ENCODE assay signal across 8 mouse cellular contexts in genomic region chr2:37422306-37423304, GRCm38 (mm10). TPM values are rescaled to one million over a fixed set of nuclear protein-coding genes. Genes with fewer than 3 reads are reported as not detected.
A peak's percentile ranks its signal among the peaks of the same experiment; 100 is the strongest.
DNase-seq lines count a peak whose midpoint lies in the region; ATAC-seq and TF ChIP-seq lines count a peak whose summit lies in the region.

TSS of gene Rc3h2 (minus strand) at chr2:37422903.

- H3K4me3 ChIP-seq in bone marrow, adult 2 months (replicated peaks; ENCODE audit: control insufficient read depth, low read depth, low read length) = peak within 1 kb of the TSS; percentile 61
- H3K4me3 ChIP-seq in embryonic facial prominence, embryonic 15.5 days (replicated peaks) = peak within 1 kb of the TSS; percentile 72
- H3K4me3 ChIP-seq in limb, embryonic 14.5 days (replicated peaks; ENCODE audit: low read length) = peak within 1 kb of the TSS; percentile 97
- peak within 1 kb of the TSS; percentile 98 for H3K4me3 ChIP-seq in midbrain, postnatal 0 days (ENCODE audit: low read depth, low read length)

- H3K9ac ChIP-seq in embryonic facial prominence, embryonic 15.5 days = peak within 1 kb of the TSS; percentile 90
- H3K9ac ChIP-seq in limb, embryonic 14.5 days (ENCODE audit: low read depth, low read length, severe bottlenecking) = peak within 1 kb of the TSS; percentile 99
- H3K9ac ChIP-seq in midbrain, postnatal 0 days (replicated peaks; ENCODE audit: low read length, poor library complexity, severe bottlenecking) = peak within 1 kb of the TSS; percentile 98

- H3K27me3 ChIP-seq in embryonic facial prominence, embryonic 15.5 days = no peaks in the 10 kb centered on the region
- H3K27me3 ChIP-seq in limb, embryonic 14.5 days (ENCODE audit: control insufficient read depth, insufficient read depth, low read length) = no peaks in the 10 kb centered on the region
- H3K27me3 ChIP-seq in midbrain, postnatal 0 days (ENCODE audit: insufficient read depth, low read length) = no peaks in the 10 kb centered on the region

- H3K36me3 ChIP-seq in embryonic facial prominence, embryonic 15.5 days = no peaks in the 10 kb centered on the region; the same call in 1 of the 2 replicates
- H3K36me3 ChIP-seq in limb, embryonic 14.5 days (ENCODE audit: control insufficient read depth, insufficient read depth, low read length) = peaks cover 7% of the 10 kb centered on the region; the same call in 1 of the 2 replicates
- H3K36me3 ChIP-seq in midbrain, postnatal 0 days (ENCODE audit: insufficient read depth, low read length) = 0 out of 2 replicates have a peak, but pooled peaks cover 1% of the 10 kb centered on the region

- ATAC-seq in embryonic facial prominence, embryonic 15.5 days (ENCODE audit: insufficient number of reproducible peaks, low FRiP score, low TSS enrichment, low read depth) = peak; percentile 98
- peak; percentile 99 for ATAC-seq in limb, embryonic 14.5 days (ENCODE audit: low FRiP score, low read depth)
- peak; percentile 99 for ATAC-seq in midbrain, postnatal 0 days (ENCODE audit: low FRiP score)

- TF ChIP-seq CTCF in bone marrow, adult 2 months (IDR thresholded peaks at IDR 0.05; ENCODE audit: control insufficient read depth, insufficient read depth, low read length) = no peak; the same call in 1 of the 2 replicates
- TF ChIP-seq CTCF in midbrain, postnatal 0 days (IDR thresholded peaks at IDR 0.05) = no peak

- peak within 1 kb of the TSS; percentile 92 for H3K27ac ChIP-seq in bone marrow, adult 2 months (ENCODE audit: control insufficient read depth, insufficient read depth, low read depth, low read length, poor library complexity)
- H3K27ac ChIP-seq in embryonic facial prominence, embryonic 15.5 days (replicated peaks) = peak within 1 kb of the TSS; percentile 93
- H3K27ac ChIP-seq in limb, embryonic 14.5 days (replicated peaks; ENCODE audit: low read depth, low read length) = peak within 1 kb of the TSS; percentile 94
- peak within 1 kb of the TSS; percentile 96 for H3K27ac ChIP-seq in midbrain, postnatal 0 days (ENCODE audit: low read depth, low read length)

- under 1% methylated on average over 74 of the region's 75 CpGs for WGBS in bone marrow, adult 2 months
- WGBS in embryonic facial prominence, embryonic 15.5 days = under 1% methylated on average over 71 of the region's 75 CpGs
- under 1% methylated on average over 49 of the region's 75 CpGs for WGBS in limb, embryonic 14.5 days
- under 1% methylated on average over 42 of the region's 75 CpGs for WGBS in midbrain, postnatal 0 days

- TF ChIP-seq POLR2A in bone marrow, adult 2 months (IDR thresholded peaks at IDR 0.05; ENCODE audit: borderline replicate concordance, control insufficient read depth, low read depth, low read length) = peak; percentile 93
- peak; percentile 94; the same call in 1 of the 2 replicates for TF ChIP-seq POLR2A in limb, embryonic 14.5 days (IDR thresholded peaks at IDR 0.05; ENCODE audit: borderline replicate concordance, extremely low read depth, insufficient read depth, insufficient read length)

- H3K4me1 ChIP-seq in bone marrow, adult 2 months (ENCODE audit: control insufficient read depth, insufficient read depth, low read length) = no peaks in the 10 kb centered on the region
- H3K4me1 ChIP-seq in embryonic facial prominence, embryonic 15.5 days = peaks cover 4% of the 10 kb centered on the region; the same call in 1 of the 2 replicates
- H3K4me1 ChIP-seq in limb, embryonic 14.5 days (ENCODE audit: control insufficient read depth, insufficient read depth, low read length) = peaks cover 3% of the 10 kb centered on the region
- H3K4me1 ChIP-seq in midbrain, postnatal 0 days (ENCODE audit: insufficient read depth, low read length) = peaks cover 3% of the 10 kb centered on the region; the same call in 1 of the 2 replicates

- peak within 1 kb of the TSS; percentile 52 for H3K4me2 ChIP-seq in embryonic facial prominence, embryonic 15.5 days (replicated peaks)
- peak within 1 kb of the TSS; percentile 51 for H3K4me2 ChIP-seq in limb, embryonic 14.5 days (replicated peaks; ENCODE audit: low read depth, low read length, severe bottlenecking)
- H3K4me2 ChIP-seq in midbrain, postnatal 0 days (ENCODE audit: low read depth, low read length, poor library complexity, severe bottlenecking) = peak within 1 kb of the TSS; percentile 65

- DNase-seq in 416B (ENCODE audit: low read depth) = peak; percentile 99
- DNase-seq in heart, adult 8-10 months (ENCODE audit: low spot score) = peak; percentile 96
- peak; percentile 97 for DNase-seq in kidney, adult 9 months
- peak; percentile 95 for DNase-seq in limb, embryonic 14.5 days (ENCODE audit: low spot score)
- peak; percentile 98 for DNase-seq in midbrain, postnatal 0 days (ENCODE audit: low spot score)
- peak; percentile 85 to 91 for DNase-seq in spleen, postnatal 14 days (ENCODE audit: low spot score in 2 of 2)

- H3K9me3 ChIP-seq in embryonic facial prominence, embryonic 15.5 days (replicated peaks) = no peaks in the 10 kb centered on the region
- H3K9me3 ChIP-seq in limb, embryonic 14.5 days (ENCODE audit: control insufficient read depth, low read length) = no peaks in the 10 kb centered on the region
- H3K9me3 ChIP-seq in midbrain, postnatal 0 days (ENCODE audit: low read length) = no peaks in the 10 kb centered on the region

RNA-seq across cellular contexts. Expression of gene Rc3h2, which starts in this region (rescaled TPM):
- polyA plus RNA-seq in bone marrow, adult 2 months (2011; ENCODE audit: insufficient read depth, insufficient read length, low replicate concordance, missing spikeins) = 6.0 and 11.9 TPM in 2 replicates
- polyA plus RNA-seq in embryonic facial prominence, embryonic 15.5 days (2015; fragmentation: Nextera tagmentation; extraction: Ambion mirVana) = 14.4 and 15.0 TPM in 2 replicates
- total RNA-seq in heart, adult 8-10 months (2022) = 10 to 100 TPM; 28.1 to 36.7 (median 35.2) TPM
- polyA plus RNA-seq in limb, embryonic 14.5 days (2012; rRNA removed) = 15.7 and 15.9 TPM in 2 replicates
- 17.0 and 19.7 TPM in 2 replicates for polyA plus RNA-seq in limb, embryonic 14.5 days (2014; fragmentation: Nextera tagmentation; extraction: Ambion mirVana)
- total RNA-seq in midbrain, postnatal 0 days (2014; rRNA removed) = 56.2 and 70.4 TPM in 2 replicates
- 9.0 and 13.3 TPM in 2 replicates for polyA plus RNA-seq in midbrain, postnatal 0 days (2015; fragmentation: Nextera tagmentation; extraction: Ambion mirVana)

Comparison
In these comparisons a context has a peak if more than half of its experiments do, and no peak if none do; other contexts are left out.
1. Peak in every context shown above with its lines: DNase-seq, ATAC-seq, H3K4me3 ChIP-seq and H3K27ac ChIP-seq.